Mouse (Mus musculus) heart, adult 8-10 months (tissue): ENCODE measurements around the gene Cox6b1. TPM values are rescaled to one million over a fixed set of nuclear protein-coding genes. Genes with fewer than 3 reads are reported as not detected.

Experiments used
- DNase-seq: peaks from one replicate; pipeline ENCODE4 v3.0.0; 2022; ENCODE audit warnings: low spot score
- microRNA-seq: library from miRNA; unstranded; fragments of <30 nt; microRNA quantifications from one replicate; pipeline ENCODE4 v1.2.0, GENCODE M21; 2022
- total RNA-seq, 4 experiments: library from RNA; stranded (reverse); gene quantifications; 2 replicates each; pipeline ENCODE4 v1.2.4; 2022

Cox6b1 gene
- total RNA-seq, 4 experiments from 2014 or later: 4,392 to 5,023 (median 4,762) TPM

DNA sequence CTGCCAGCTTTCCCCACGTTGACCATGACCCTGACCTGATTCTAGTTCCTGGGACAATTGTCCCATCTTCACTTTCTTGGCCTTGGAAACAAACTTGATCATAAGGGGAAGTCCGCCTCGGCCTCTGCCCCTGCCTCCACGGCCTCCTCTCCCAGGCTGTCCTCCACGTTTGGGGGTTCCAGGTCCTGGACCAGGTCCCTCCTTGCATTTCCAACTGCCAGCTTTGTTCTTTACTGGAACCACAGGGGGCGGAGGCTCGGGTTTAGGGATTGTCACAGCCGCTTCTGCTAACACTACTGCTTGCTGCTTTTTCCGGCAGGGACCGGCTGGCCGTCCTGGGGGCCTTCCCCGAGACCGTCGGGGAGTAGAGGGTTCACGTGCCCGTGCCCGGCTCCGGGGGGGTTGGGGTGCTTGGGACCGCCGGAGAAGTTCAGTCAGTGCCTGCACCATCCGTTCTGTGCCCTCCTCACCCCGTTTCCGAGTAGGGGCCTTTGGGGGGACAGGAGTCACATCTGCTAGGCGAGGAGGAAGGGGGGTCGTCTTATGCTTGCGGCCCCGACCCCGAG, 39.4 kb downstream of the Cox6b1 start:
- DNase-seq: no peak

DNA sequence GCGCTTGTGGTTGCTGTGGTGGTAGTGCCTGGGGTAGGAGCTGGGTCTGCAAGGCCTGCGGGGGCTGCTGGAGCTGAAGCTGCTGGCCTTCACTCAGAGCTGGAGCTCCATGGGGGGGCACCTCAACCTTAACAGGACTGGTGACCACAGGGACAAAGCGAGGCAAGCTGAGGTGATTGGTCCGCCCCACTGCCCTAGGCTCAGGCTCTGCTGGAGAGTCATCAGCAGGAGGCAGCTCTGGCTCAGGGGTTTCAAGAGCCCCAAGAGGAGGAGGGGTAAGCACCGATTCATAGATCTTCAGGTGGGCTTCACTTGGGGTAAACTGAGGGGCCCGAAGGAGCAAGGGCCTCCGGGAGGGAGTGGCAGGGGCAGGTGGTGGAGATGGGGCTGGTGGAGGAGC, 40.8 kb downstream of the Cox6b1 start:
- no peak for DNase-seq

DNA sequence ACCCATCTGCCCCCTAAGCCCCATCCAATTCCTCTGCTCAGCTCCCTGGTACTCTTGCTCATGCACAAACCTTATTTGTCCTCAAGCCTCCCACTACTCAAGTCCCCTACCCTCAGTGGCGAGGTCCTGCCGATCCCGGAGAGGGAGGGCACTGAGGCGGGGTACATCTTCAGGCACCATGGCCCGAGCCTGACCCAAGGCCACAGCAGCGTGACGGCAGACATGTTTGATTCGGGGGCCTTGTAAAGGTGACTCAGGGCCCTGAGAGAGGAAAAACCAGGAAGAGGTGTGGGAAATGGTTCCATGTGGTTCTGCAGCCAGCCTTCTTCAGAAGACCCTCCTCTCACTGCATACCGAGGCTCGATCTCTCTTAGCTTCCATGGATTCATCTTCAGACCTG, 41.6 kb downstream of the Cox6b1 start:
- DNase-seq: no peak

DNA sequence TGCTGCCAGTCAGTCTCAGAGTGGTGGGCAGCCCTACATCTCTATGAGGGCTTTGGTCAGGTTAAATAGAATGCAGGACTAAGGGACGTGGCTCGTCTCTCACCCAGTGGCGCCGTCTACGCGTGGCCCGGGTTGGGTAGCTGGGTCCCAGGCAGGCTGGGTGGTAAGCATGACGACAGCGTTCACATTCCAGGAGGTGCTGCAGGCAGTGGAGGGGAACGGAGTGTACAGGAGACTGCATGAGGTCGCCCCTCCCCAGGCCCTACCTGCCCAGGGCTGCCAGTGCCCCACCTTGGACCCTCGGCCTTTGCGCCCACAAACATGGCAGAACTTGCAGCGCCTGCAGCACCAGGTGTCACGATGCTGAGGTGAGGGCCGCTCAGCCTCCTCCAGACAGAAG, 44.4 kb downstream of the Cox6b1 start:
- DNase-seq: no peak

DNA sequence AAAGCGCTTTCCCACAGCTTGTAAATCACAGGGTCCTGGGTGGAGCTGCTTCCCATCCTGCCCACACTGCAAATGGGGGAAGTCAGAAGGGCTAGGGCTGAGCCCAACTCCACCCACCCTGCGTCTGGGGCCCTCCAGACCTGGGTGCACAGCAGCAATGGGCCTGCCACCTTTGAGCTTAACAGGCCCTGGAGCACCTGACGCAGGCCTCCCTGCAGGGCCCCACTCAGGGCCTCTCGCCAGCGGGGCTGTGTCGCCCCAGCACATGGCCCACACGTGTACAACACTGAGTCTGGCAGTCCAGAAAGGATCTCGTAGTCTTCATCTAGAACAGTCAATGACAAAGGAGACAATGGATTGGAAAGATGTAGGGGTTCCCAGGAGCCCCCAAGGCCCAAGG, 46.0 kb downstream of the Cox6b1 start:
- DNase-seq: no peak

DNA sequence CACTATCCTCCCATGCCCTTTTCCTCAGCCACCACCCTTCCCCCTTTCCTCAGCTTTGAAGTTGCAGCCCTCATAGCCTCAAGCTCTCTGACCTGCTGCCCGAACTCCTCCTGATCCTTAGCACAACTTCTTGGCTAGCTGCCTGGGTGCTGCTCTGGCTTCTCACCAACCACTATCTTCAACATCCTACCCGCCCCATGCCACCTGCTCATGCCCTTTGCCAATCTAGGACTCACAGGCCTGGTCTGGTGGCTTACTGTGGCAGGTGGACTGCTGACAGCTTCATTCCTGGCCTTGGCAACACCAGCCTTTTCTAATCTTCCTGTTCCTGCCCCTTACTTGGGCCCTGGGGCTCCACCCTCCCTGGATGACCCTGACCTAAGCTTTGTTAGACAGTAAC, 53.0 kb downstream of the Cox6b1 start:
- peak; percentile 59 for DNase-seq

DNA sequence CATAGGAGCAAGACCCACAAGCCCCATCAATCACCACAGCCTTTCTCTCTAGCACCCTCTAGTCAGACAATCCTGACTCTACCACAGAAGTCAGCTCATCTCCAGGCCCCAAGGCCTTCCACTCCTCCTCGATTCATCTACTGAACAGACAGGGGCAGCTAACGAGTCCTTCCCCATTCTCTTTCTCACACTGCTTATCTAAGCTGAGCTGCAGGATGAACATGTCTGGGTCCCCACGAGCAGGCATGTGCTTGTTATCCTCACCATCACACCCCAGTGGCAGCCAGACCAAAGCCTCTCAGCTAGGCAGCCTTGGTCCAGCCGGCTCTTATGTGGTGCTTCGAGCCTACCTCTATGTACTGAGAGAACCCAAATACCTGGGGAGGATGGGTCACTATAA, 53.6 kb downstream of the Cox6b1 start:
- no peak for DNase-seq

DNA sequence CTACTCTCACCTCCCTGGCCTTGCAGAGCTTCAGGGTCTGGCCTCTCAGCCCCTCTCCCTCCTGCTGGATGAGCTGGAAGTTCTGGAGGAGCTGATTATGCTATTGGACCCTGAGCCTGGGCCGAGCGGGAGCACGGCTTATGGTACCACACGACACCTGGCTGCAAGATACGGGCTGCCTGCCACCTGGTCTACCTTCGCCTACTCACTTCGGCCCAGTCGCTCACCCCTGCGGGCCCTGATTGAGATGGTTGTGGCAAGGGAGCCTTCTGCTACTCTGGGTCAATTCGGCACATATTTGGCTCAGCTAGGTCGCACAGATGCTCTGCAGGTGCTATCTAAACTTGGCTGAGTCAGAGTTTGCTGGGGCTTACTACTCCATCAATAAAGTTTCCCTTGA, 58.4 kb downstream of the Cox6b1 start:
- no peak for DNase-seq

Small RNA genes lying within 50 kb of the gene (microRNA-seq; reads per million reads assigned to microRNA genes)
- gene Mir3569: not detected

Other genes starting within 250 kb of the Cox6b1 start
- gene Tyrobp, start 212.4 kb downstream of the Cox6b1 start, total RNA-seq: 10 to 100 TPM; 13.5 to 26.2 (median 16.5) TPM
- not detected for gene Hcst, start 206.3 kb downstream of the Cox6b1 start, total RNA-seq
- gene Nfkbid, start 204.4 kb downstream of the Cox6b1 start, total RNA-seq: under 1 TPM in 3 of 4 experiments, not detected in 1; 0.12 to 0.46 (median 0.28) TPM
- 1 to 10 TPM; 3.2 to 4.2 (median 3.6) TPM for gene Aplp1, start 180.6 kb downstream of the Cox6b1 start, total RNA-seq
- gene Kirrel2, start 168.5 kb downstream of the Cox6b1 start, total RNA-seq: not detected
- gene Nphs1, start 167.8 kb downstream of the Cox6b1 start, total RNA-seq: not detected
- gene Prodh2, start 132.5 kb downstream of the Cox6b1 start, total RNA-seq: not detected
- gene Arhgap33, start 91.1 kb downstream of the Cox6b1 start, total RNA-seq: under 1 TPM; 0.32 to 0.60 (median 0.36) TPM
- gene Hspb6, start 74.0 kb downstream of the Cox6b1 start, total RNA-seq: 1,000 to 10,000 TPM in 1 of 4 experiments, 100 to 1,000 TPM in 3; 852 to 1,087 (median 985) TPM
- 1 to 10 TPM; 3.1 to 4.5 (median 3.9) TPM for gene Proser3, start 73.9 kb downstream of the Cox6b1 start, total RNA-seq
- gene Lin37, start 66.3 kb downstream of the Cox6b1 start, total RNA-seq: 10 to 100 TPM; 13.5 to 21.0 (median 14.6) TPM
- 10 to 100 TPM; 62.1 to 70.3 (median 67.2) TPM for gene U2af1l4, start 62.9 kb downstream of the Cox6b1 start, total RNA-seq
- gene Gm49396, start 62.8 kb downstream of the Cox6b1 start, total RNA-seq: 1 to 10 TPM in 2 of 4 experiments, under 1 TPM in 2; 0.80 to 1.6 (median 1.2) TPM
- gene Psenen, start 62.5 kb downstream of the Cox6b1 start, total RNA-seq: 10 to 100 TPM; 82.2 to 90.7 (median 88.5) TPM
- 1 to 10 TPM in 3 of 4 experiments, not detected in 1; 1.1 to 1.4 (median 1.1) TPM for gene Igflr1, start 60.7 kb downstream of the Cox6b1 start, total RNA-seq
- 10 to 100 TPM; 14.2 to 19.6 (median 16.2) TPM for gene Kmt2b, start 37.4 kb downstream of the Cox6b1 start, total RNA-seq
- not detected for gene Zbtb32, start 27.2 kb downstream of the Cox6b1 start, total RNA-seq
- under 1 TPM in 1 of 4 experiments, not detected in 3; 0.19 TPM for gene Upk1a, start 13.3 kb downstream of the Cox6b1 start, total RNA-seq
- gene Etv2, start 9.7 kb upstream of the Cox6b1 start, total RNA-seq: not detected
- 10 to 100 TPM; 43.9 to 49.9 (median 44.7) TPM for gene Rbm42, start 24.2 kb upstream of the Cox6b1 start, total RNA-seq
- gene Haus5, start 38.8 kb upstream of the Cox6b1 start, total RNA-seq: 1 to 10 TPM; 3.0 to 7.4 (median 6.0) TPM
- gene Pmis2, start 45.5 kb upstream of the Cox6b1 start, total RNA-seq: under 1 TPM in 1 of 4 experiments, not detected in 3; 0.40 TPM
- gene 2200002J24Rik, start 72.8 kb upstream of the Cox6b1 start, total RNA-seq: under 1 TPM in 1 of 4 experiments, not detected in 3; 0.82 TPM
- gene Atp4a, start 86.1 kb upstream of the Cox6b1 start, total RNA-seq: under 1 TPM in 3 of 4 experiments, not detected in 1; 0.09 to 0.28 (median 0.16) TPM
- gene Tmem147, start 103.4 kb upstream of the Cox6b1 start, total RNA-seq: 100 to 1,000 TPM; 229 to 268 (median 258) TPM
- not detected for gene Gapdhs, start 117.5 kb upstream of the Cox6b1 start, total RNA-seq
- 1 to 10 TPM; 1.3 to 4.6 (median 3.0) TPM for gene Sbsn, start 125.3 kb upstream of the Cox6b1 start, total RNA-seq
- 1 to 10 TPM in 3 of 4 experiments, under 1 TPM in 1; 0.82 to 1.7 (median 1.4) TPM for gene Dmkn, start 137.6 kb upstream of the Cox6b1 start, total RNA-seq
- gene Krtdap, start 161.7 kb upstream of the Cox6b1 start, total RNA-seq: not detected
- gene Ffar2, start 197.6 kb upstream of the Cox6b1 start, total RNA-seq: under 1 TPM in 2 of 4 experiments, not detected in 2; 0.25 to 0.46 TPM
- not detected for gene Ffar3, start 230.0 kb upstream of the Cox6b1 start, total RNA-seq
- not detected for gene Ffar1, start 235.4 kb upstream of the Cox6b1 start, total RNA-seq